Mouse (Mus musculus) kidney, embryonic 16.5 days (tissue): ENCODE results near the gene Arhgap24. TPM values are rescaled to one million over a fixed set of nuclear protein-coding genes. Genes with fewer than 3 reads are reported as not detected.

Experiments used
- ATAC-seq: fragments of 200-750 bp; cut with Nextera tagmentation; 2 replicates; pipeline ENCODE4 v1.8.0; 2017; ENCODE audit warnings: moderate TSS enrichment; ENCODE audit not compliant: low FRiP score, low TSS enrichment
- H3K27ac ChIP-seq: fragments of 300-500 bp; sonication (generic); 2 replicates; pipeline ENCODE4 v1.5.1; 2014; ENCODE audit warnings: low read length
- H3K27me3 ChIP-seq: fragments of 300-500 bp; sonication (generic); 2 replicates; pipeline ENCODE4 v1.6.1; 2014; ENCODE audit warnings: low read length, control low read depth, mixed read lengths; ENCODE audit not compliant: insufficient read depth
- H3K36me3 ChIP-seq: fragments of 300-500 bp; sonication (generic); 2 replicates; pipeline ENCODE4 v1.6.1; 2014; ENCODE audit warnings: low read length, control low read depth, mixed read lengths; ENCODE audit not compliant: insufficient read depth
- H3K4me1 ChIP-seq: fragments of 300-500 bp; sonication (generic); 2 replicates; pipeline ENCODE4 v1.6.1; 2014; ENCODE audit warnings: low read length, control low read depth, mixed read lengths; ENCODE audit not compliant: insufficient read depth
- H3K4me2 ChIP-seq: fragments of 300-500 bp; sonication (generic); replicated peaks from 2 replicates; pipeline ENCODE4 v1.6.1; 2014; ENCODE audit warnings: low read depth, low read length
- H3K4me3 ChIP-seq: fragments of 300-500 bp; sonication (generic); 2 replicates; pipeline ENCODE4 v1.5.1; 2014; ENCODE audit warnings: mild to moderate bottlenecking, low read length
- H3K9ac ChIP-seq: fragments of 300-500 bp; sonication (generic); replicated peaks from 2 replicates; pipeline ENCODE4 v1.6.1; 2014; ENCODE audit warnings: low read length
- H3K9me3 ChIP-seq: fragments of 300-500 bp; sonication (generic); 2 replicates; pipeline ENCODE4 v1.6.1; 2016; ENCODE audit warnings: low read length, control low read depth
- WGBS: fragments of 180-500 bp; shearing (Covaris S2); extraction: QIAGEN DNeasy Blood & Tissue Kit; methylation state at CpG from one replicate; pipeline ENCODE4 v1.1.7; 2014; 5-methylcytosine and 5-hydroxymethylcytosine counted together
- polyA plus RNA-seq: library from polyadenylated mRNA; unstranded; fragments of >200 nt; fragmentation: Nextera tagmentation; extraction: Ambion mirVana; gene quantifications from 2 replicates; pipeline ENCODE4 v1.2.1, GENCODE M21; 2015

Arhgap24 gene
- polyA plus RNA-seq: 95.1 and 104 TPM in 2 replicates

DNA sequence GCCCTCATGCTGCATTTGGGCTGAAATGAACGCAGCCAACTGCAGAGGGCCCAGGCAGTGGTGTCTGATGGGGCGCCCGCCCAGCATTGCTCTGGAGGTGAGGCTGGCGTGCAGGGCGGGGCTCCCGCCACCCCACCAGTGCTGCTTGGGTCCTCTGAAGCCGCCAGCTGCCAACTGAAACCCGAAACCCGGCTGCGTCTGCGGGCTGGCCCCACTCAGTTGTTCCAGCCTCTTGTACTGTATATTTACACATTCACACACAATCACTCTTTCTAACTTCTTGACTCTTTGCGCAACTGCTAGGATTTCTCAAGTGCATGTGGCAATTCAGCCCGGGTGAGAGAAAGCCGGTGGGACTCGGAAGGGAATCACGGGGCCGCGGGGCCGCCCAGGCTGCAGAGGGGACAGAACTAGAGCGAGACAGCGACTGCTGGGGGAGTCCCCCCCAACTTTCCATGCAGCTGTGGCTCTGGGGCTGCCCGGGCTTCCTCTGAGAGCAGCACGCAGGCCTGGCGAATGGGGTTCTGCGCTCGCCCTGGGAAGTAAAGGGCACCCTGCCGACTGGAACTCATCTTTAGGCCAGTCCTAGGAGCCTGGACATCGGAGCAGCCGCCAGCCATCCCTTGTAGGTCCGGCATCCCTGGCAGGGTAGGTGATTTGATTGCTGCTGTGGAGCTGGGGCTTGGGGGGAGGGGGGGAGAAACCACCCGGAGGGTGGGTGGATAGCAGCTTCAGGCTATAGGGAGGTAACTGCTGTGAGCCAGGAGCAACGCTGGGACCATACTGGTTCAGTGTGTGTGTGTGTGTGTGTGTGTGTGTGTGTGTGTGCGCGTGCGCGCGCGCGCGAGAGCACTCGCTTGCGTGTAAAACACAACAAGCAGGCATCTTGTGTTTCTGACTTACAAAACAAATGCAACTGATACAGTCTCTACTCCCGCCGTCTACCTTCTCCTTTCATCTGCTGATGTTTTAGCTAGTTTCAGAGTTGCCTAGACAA is at the start of gene Arhgap24:
Arhgap24 (plus strand) TSS at position 177 of the 997 bp plus-strand sequence.
- peak within 1 kb of the TSS; percentile 84 for H3K4me2 ChIP-seq
- H3K9me3 ChIP-seq: no peaks in the 10 kb centered on the region
- ATAC-seq: peak; percentile 94
- H3K27ac ChIP-seq: peak within 1 kb of the TSS; percentile 67
- no peaks in the 10 kb centered on the region; the same call in 1 of the 2 replicates for H3K4me1 ChIP-seq
- H3K36me3 ChIP-seq: no peaks in the 10 kb centered on the region
- no peaks in the 10 kb centered on the region for H3K27me3 ChIP-seq
- H3K9ac ChIP-seq: peak within 1 kb of the TSS; percentile 48
- H3K4me3 ChIP-seq: peak within 1 kb of the TSS; percentile 46
- 1% methylated on average over 44 of the region's 44 CpGs for WGBS

DNA sequence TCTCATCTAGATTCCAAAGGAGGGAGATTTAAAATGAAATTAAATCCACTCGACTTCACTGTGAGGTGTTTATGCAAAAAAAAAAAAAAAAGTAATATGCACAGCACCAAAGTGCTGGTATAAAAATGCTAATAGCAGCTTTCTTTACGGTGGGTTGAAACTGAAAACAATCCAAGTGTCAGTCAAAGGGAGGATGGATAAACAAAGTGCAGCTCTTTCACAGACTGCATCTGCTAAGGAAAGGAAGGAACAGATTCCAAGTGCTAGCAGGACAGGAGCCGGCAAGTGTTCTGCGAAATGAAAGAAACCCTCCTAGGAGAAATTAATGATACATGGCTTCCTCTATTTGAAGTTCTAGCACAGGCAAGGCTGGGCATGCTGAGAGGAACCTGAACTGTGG is 47.0 kb upstream of the Arhgap24 start:
- no peak for ATAC-seq
- 12% methylated on average over 4 of the region's 4 CpGs for WGBS
- H3K4me1 ChIP-seq: 0 out of 2 replicates have a peak, but pooled peaks cover 4% of the 10 kb centered on the region
- H3K27ac ChIP-seq: no peak overlapping the region
- H3K4me3 ChIP-seq: no peak overlapping the region
- no peak overlapping the region for H3K9ac ChIP-seq
- H3K9me3 ChIP-seq: no peaks in the 10 kb centered on the region
- H3K27me3 ChIP-seq: no peaks in the 10 kb centered on the region
- no peak overlapping the region for H3K4me2 ChIP-seq
- no peaks in the 10 kb centered on the region for H3K36me3 ChIP-seq

DNA sequence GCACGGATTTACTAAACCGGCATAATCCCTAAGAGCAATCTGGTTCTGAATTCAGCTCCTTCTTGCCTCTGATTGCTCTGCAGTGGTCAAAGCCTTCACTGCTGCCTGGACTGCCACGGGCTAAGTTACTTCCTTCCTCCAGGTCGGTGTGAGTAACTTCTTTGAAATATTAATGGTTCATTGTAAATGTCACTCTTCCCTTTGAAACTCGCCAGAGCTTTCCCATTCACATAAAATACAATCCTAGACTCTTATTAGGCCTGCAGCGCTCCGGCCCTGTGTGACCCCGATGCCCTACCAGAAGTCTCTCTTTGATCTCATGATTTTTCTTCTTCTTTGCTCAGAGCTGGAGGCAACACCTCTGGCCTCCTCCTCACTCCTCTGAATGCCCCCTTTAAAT is 44.6 kb upstream of the Arhgap24 start:
- H3K9ac ChIP-seq: no peak overlapping the region
- H3K4me2 ChIP-seq: no peak overlapping the region
- no peaks in the 10 kb centered on the region for H3K27me3 ChIP-seq
- no peaks in the 10 kb centered on the region for H3K9me3 ChIP-seq
- no peak for ATAC-seq
- 0 out of 2 replicates have a peak, but pooled peaks cover 4% of the 10 kb centered on the region for H3K4me1 ChIP-seq
- no peak overlapping the region for H3K27ac ChIP-seq
- H3K4me3 ChIP-seq: no peak overlapping the region
- 22% methylated on average over 8 of the region's 8 CpGs for WGBS
- H3K36me3 ChIP-seq: no peaks in the 10 kb centered on the region

DNA sequence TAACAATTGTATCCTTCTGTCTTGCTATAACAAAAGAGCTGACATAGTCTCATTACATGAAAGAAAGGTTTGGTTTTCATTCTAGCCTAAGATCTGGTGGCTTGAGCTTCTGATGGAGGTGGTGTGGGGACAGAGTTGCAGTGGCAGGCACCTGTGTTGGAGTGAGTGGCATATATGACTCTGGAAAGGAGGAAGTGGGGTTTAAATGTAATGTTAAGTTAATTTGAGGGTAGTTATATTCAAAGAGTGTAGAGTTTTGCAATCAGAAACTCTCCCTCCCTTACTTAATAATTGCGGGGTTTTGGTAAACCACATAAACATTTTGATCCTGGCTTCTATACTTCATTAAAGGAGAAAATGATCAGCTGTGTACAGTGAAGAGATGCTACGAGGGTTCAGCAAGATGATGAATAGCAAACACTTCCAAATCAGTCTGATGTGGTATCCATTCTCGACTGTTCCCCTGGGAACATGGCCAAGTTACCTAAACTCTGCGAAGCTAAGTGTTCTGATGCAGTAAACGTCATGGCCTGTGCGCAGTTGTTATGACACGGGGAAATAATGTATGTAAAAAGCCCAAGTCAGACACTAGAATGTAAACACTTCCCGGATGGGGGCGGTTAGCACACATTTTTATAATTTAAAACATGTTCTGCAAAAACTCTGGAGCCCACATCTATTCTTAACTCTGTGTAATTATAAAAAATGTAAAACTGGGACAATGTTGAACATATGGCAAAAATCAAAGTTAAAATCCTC is 41.9 kb upstream of the Arhgap24 start:
- Histone ChIP-seq H3K9me3 (no peaks in the 10 kb centered on the region), H3K4me3 (no peak overlapping the region), H3K36me3 (no peaks in the 10 kb centered on the region), H3K4me2 (no peak overlapping the region), H3K27me3 (no peaks in the 10 kb centered on the region), H3K4me1 (0 out of 2 replicates have a peak, but pooled peaks cover 2% of the 10 kb centered on the region), H3K27ac (no peak overlapping the region), H3K9ac (no peak overlapping the region)
- ATAC-seq: no peak
- WGBS: 70% methylated on average over 9 of the region's 9 CpGs

DNA sequence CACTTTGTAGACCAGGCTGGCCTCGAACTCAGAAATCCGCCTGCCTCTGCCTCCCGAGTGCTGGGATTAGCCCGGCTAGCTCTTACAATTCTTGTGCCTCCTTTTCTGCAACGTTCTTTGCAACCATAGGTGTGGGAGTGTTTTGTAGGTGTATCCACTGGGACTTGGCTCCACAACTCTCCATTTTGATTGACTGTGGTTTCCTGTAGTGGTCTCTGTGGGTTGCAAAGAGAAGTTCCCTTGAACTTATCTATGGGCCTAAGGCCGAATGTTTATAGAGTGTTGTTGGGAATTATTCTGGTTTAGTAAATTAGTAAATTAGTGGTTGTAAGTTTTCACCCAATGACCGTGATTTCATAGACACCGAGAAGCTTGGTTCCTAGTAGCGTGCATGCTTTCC is 33.8 kb upstream of the Arhgap24 start:
- Histone ChIP-seq H3K9me3 (no peaks in the 10 kb centered on the region), H3K27me3 (no peaks in the 10 kb centered on the region), H3K36me3 (no peaks in the 10 kb centered on the region), H3K27ac (no peak overlapping the region), H3K9ac (no peak overlapping the region), H3K4me3 (no peak overlapping the region), H3K4me1 (no peaks in the 10 kb centered on the region), H3K4me2 (no peak overlapping the region)
- WGBS: 91% methylated on average over 9 of the region's 9 CpGs
- ATAC-seq: no peak

DNA sequence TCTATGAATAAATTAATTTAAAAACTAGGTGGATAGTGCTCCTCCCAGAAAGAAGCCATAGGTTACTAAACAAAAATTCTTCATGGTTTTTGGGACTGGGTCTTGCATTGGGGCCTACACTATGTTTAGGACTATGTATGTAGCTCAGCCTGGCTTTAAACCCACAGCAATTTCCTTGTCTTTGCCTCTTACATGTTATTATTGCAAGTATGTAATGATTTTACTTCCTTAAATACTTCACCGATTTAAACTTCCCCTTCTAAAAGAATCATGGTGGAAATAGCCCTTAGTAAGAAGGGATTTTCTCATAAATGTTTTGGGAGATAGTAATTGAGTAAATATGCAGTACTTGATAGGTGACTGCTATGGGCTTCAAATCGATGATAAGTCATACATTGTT is 30.3 kb upstream of the Arhgap24 start:
- Histone ChIP-seq H3K4me2 (no peak overlapping the region), H3K27me3 (no peaks in the 10 kb centered on the region), H3K36me3 (no peaks in the 10 kb centered on the region), H3K9me3 (no peaks in the 10 kb centered on the region), H3K4me3 (no peak overlapping the region), H3K27ac (no peak overlapping the region), H3K9ac (no peak overlapping the region), H3K4me1 (no peaks in the 10 kb centered on the region)
- WGBS: 92% methylated on average over 2 of the region's 2 CpGs
- ATAC-seq: no peak

DNA sequence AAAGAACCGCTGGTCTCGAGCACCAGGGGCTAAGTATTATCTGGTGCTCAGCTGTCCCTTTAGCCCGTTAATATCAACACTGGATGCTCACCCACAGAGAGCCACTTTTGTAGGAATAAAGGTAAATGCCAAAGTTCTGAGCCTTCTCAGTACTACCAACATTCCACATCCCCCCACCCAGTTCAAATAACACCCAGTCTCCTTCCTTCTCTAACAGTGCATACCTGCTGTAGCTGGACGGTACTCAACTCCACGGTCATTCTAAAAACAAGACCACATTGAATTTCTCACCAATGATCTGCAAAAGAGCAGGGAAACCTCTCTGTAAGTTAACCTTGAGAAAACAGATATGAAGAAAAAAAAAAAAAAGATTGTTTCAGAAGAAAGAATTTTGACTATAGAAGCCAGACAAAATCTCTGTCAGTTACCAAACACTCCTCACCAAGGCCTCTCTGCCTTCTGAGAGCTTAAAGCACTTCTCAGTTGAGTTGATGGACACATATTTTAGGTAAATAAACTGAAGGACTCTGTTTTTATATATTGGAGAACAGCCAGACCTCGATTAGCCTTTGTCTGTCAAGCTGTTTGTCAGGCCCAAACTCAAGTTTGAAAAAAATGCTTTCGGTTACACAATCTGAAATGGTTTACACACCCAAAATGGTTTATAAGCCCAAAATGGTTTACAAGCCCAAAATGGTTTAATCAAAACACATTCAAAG is 29.0 kb upstream of the Arhgap24 start:
- ATAC-seq: no peak
- Histone ChIP-seq H3K36me3 (no peaks in the 10 kb centered on the region), H3K27ac (no peak overlapping the region), H3K9ac (no peak overlapping the region), H3K9me3 (no peaks in the 10 kb centered on the region), H3K4me3 (no peak overlapping the region), H3K27me3 (no peaks in the 10 kb centered on the region), H3K4me2 (no peak overlapping the region), H3K4me1 (no peaks in the 10 kb centered on the region)
- WGBS: 83% methylated on average over 7 of the region's 7 CpGs

DNA sequence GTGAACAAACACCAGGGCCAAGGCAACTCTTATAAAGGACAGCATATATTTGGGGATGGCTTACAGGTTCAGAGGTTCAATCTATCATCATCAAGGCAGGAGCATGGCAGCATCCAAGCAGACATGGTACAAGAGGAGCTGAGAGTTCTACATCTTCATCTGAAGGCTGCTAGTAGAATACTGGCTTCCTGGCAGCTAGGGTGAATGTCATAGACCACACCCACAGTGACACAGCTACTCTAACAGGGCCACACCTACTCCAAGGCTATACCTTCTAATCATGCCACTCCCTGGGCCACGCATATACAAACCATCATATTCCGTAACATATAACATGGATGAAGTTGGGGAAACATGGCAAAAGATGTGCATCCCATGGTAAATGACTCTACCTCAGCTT is 27.9 kb upstream of the Arhgap24 start:
- no peak overlapping the region for H3K9ac ChIP-seq
- no peak overlapping the region for H3K27ac ChIP-seq
- H3K36me3 ChIP-seq: no peaks in the 10 kb centered on the region
- 93% methylated on average over 2 of the region's 2 CpGs for WGBS
- H3K4me2 ChIP-seq: no peak overlapping the region
- no peaks in the 10 kb centered on the region for H3K4me1 ChIP-seq
- ATAC-seq: no peak
- H3K27me3 ChIP-seq: no peaks in the 10 kb centered on the region
- H3K4me3 ChIP-seq: no peak overlapping the region
- H3K9me3 ChIP-seq: no peaks in the 10 kb centered on the region

DNA sequence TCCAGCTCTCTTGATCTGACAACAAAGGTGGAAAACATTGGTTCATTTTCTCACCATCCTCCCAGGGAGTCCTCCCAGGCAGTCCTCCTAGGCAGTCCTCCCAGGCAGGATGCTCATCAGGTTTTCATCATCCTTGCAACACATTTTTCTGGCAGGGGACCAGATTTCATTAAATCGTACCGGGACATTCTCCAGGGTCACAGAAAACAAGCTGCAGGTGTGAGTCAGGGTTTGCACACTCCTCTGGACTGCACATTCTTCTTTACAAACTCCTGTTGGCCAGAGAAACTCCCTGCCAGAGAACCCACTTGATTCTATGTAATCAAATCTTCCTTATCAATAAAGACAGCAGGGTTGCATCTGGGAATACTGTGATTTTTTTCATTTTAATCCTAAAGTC is 25.9 kb upstream of the Arhgap24 start:
- no peak overlapping the region for H3K4me3 ChIP-seq
- no peaks in the 10 kb centered on the region for H3K36me3 ChIP-seq
- no peak for ATAC-seq
- no peaks in the 10 kb centered on the region for H3K9me3 ChIP-seq
- H3K27ac ChIP-seq: no peak overlapping the region
- H3K4me1 ChIP-seq: no peaks in the 10 kb centered on the region
- no peaks in the 10 kb centered on the region for H3K27me3 ChIP-seq
- no peak overlapping the region for H3K4me2 ChIP-seq
- 48% methylated on average over 2 of the region's 2 CpGs for WGBS
- H3K9ac ChIP-seq: no peak overlapping the region
